Mouse (Mus musculus): ENCODE results near the gene Klk15. TPM values are rescaled to one million over a fixed set of nuclear protein-coding genes. Genes with fewer than 3 reads are reported as not detected.
"Not testable (repeated sequence)": the region's sequence is repeated elsewhere in the genome, so short reads cannot be mapped to it uniquely, and the experiment has no call there.

The Klk15 gene
- total RNA-seq, 2 experiments from 2014 or later = not detected

- DNase-seq = no peak
- intact Hi-C loops (cut with DNase I) = no loop called here
Measured at GRCm38 (mm10) chr7:43967612-43968011, 34.1 kb downstream of the Klk15 start.

GRCm38 (mm10) chr7:43975761-43976160 is 42.2 kb downstream of the Klk15 start, which contains the start of gene Klk1b9:
Gene Klk1b9, plus strand, starts transcription at chr7:43976061.
- DNase-seq; intact Hi-C loops (cut with DNase I): not testable (repeated sequence)

GRCm38 (mm10) chr7:43985657-43986056 is 52.1 kb downstream of the Klk15 start:
- intact Hi-C loops (cut with DNase I) = no loop called here
- no peak for DNase-seq

Other genes with a start within 250 kb of the Klk15 start
- not detected for gene Klk14, start 243.3 kb upstream of the Klk15 start, total RNA-seq (2021)
- gene Klk13, start 221.2 kb upstream of the Klk15 start, total RNA-seq (2021) = not detected
- gene Klk12, start 164.8 kb upstream of the Klk15 start, total RNA-seq (2021) = not detected
- under 1 TPM in 1 of 2 experiments, not detected in 1; 0.17 TPM for gene Klk11, start 159.1 kb upstream of the Klk15 start, total RNA-seq (2021)
- under 1 TPM; 0.22 to 0.33 TPM for gene Klk10, start 152.7 kb upstream of the Klk15 start, total RNA-seq (2021)
- not detected for gene Klk9, start 141.8 kb upstream of the Klk15 start, total RNA-seq (2021)
- 10 to 100 TPM; 10.6 to 14.2 TPM for gene Klk8, start 136.2 kb upstream of the Klk15 start, total RNA-seq (2021)
- under 1 TPM; 0.19 to 0.20 TPM for gene Klk7, start 122.4 kb upstream of the Klk15 start, total RNA-seq (2021)
- gene Klk6, start 109.2 kb upstream of the Klk15 start, total RNA-seq (2021) = not detected
- not detected for gene Klk5, start 91.8 kb upstream of the Klk15 start, total RNA-seq (2021)
- gene Klk4, start 52.6 kb upstream of the Klk15 start, total RNA-seq (2021) = not detected
- gene Klk1b8, start 16.9 kb downstream of the Klk15 start, total RNA-seq (2021) = not detected
- not detected for gene Klk1b1, start 33.0 kb downstream of the Klk15 start, total RNA-seq (2021)
- not detected for gene Klk1b9, start 42.3 kb downstream of the Klk15 start, total RNA-seq (2021)
- gene Klk1b11, start 62.1 kb downstream of the Klk15 start, total RNA-seq (2021) = not detected
- gene Klk1b26, start 78.4 kb downstream of the Klk15 start, total RNA-seq (2021) = not detected
- gene Klk1b27, start 118.5 kb downstream of the Klk15 start, total RNA-seq (2021) = not detected
- not detected for gene Klk1b21, start 168.6 kb downstream of the Klk15 start, total RNA-seq (2021)
- gene Klk1b22, start 178.9 kb downstream of the Klk15 start, total RNA-seq (2021) = not detected
- not detected for gene Klk1b16, start 203.0 kb downstream of the Klk15 start, total RNA-seq (2021)

All from heart, postnatal 14 days (tissue).